Mouse (Mus musculus) layer of hippocampus, adult 8-10 months (tissue): ENCODE data around the gene Yeats2. TPM values are rescaled to one million over a fixed set of nuclear protein-coding genes. Genes with fewer than 3 reads are reported as not detected.

Experiments used
- DNase-seq, 2 experiments: peaks; one replicate each; pipeline ENCODE4 v3.0.0; 2022; ENCODE audit warnings: low spot score in 2 of 2
- total RNA-seq, 4 experiments: library from RNA; stranded (reverse); gene quantifications; 2 replicates each; pipeline ENCODE4 v1.2.4; 2022

The Yeats2 gene
- total RNA-seq, 4 experiments from 2014 or later = 32.7 to 58.6 (median 42.8) TPM

DNA sequence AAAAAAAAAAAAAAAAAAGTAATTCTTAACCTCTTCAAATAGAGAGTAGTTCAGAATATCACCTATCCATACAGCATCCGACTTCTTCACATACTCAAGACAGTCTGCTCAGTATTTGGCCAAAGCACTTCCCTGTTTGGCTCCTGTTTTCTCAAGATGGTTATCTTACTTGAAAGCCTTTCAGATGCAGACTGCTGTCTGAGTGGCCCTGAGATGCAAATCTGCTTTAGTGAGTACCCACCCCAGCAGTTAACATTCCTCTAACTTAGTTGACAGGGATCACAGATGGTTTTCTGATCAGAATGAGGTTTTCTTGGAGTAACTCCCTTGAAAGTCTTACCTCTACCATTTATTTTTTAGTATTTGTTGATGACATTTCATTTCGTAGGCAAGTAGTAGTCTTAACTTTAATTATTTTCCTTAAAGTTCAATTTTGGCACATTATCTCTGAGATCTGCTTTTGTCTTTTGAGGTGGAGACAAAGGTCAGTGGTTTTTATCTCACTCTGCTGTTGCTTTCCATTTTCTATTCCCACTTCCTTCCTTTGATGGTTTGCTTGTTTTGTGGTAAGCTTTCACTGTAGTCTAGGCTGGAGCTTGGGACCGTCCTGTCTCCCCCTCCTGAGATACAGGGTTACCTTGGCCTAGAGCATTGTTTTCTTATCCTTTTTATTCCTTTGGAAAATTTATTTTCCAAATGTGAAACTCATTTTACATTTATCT lies 50.5 kb downstream of the Yeats2 start:
- DNase-seq = no peak

GRCm38 (mm10) chr16:20192043-20192442 lies 51.2 kb downstream of the Yeats2 start:
- DNase-seq = no peak

GRCm38 (mm10) chr16:20195546-20195945 lies 54.7 kb downstream of the Yeats2 start:
- DNase-seq = no peak

- DNase-seq = no peak
Measured at GRCm38 (mm10) chr16:20196962-20197361, 56.1 kb downstream of the Yeats2 start.

DNA sequence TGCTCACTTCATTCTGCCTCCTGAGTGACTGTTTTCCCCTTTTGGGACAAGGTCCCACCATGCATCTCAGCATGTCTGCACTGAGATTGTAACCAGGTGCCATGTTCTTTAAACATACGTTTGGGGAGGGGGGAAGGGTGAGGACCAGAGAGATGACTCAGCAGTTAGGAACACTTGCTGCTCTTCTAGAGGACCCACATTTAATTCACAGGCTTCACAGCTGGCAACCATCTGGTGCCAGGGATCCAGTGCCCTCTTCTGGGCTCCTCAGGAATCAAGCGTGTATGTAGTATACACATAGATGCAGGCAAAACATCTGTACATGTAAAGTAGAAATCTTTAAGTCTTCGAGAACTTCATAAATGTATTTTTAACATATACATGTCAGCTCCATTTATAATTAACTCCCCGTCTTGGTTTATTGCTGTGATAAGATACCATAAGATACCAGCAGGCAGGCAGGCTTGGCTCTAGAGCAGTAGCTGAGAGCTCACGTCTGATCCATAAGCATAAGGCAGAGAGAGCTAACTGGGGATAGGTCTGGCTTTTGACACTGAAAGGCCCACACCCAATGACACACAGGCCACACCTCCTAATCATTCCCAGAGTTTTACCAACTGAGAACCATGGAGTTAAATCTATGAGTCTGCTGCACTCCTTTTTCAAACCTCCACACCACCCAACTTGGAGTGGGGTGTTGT lies 58.8 kb downstream of the Yeats2 start:
- DNase-seq = no peak

DNA sequence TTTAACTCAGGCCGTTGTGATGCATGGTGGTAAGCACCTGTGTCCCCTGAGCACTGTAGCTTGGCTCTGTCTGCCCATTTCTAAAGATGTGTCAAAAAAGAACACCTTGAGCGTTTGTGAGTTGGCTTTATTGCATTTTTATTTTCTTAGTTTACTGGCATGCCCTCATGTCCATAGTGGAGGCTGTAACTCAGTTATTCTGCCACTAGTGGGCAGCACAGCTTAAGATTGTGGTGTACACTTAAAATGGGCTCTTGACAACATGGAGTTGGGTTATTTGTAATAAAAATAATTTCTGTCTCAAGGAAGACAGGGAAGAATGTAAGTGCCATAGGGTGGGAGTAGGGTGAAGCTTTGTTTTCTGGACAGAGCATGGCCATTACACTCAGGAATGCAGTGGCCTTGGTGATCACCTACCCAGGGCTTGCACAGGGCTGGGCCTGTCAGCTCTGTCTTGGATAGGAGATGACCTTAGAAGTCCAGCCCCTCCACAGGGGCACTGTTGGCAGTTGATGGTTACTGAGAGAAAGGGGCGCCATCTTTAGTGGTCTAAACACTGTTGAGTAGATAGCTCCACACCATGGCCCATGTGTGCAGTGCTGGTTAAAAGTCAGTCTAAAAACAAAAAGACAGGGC lies 72.8 kb downstream of the Yeats2 start:
- DNase-seq = peak in 1 of 2 experiments; percentile 50

DNA sequence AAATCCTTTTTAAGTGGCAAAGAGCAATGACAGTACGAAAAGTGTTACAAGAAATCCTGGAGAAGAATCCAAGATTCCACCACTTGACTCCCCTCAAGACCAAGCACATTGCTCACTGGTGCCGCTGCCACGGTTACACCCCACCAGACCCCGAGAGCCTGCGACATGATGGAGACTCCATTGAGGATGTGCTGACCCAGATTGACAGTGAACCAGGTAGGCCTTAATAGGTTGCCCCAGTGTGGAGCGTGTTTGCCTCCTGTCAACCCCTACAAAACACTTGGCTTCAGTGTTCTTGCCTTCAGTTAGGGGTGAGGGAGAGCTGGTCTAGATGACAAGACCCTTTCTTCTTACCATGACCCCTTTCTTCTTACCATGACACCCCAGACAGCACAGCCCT lies 81.9 kb downstream of the Yeats2 start:
- no peak for DNase-seq

- no peak for DNase-seq
Measured at GRCm38 (mm10) chr16:20226676-20227075, 85.8 kb downstream of the Yeats2 start.

DNA sequence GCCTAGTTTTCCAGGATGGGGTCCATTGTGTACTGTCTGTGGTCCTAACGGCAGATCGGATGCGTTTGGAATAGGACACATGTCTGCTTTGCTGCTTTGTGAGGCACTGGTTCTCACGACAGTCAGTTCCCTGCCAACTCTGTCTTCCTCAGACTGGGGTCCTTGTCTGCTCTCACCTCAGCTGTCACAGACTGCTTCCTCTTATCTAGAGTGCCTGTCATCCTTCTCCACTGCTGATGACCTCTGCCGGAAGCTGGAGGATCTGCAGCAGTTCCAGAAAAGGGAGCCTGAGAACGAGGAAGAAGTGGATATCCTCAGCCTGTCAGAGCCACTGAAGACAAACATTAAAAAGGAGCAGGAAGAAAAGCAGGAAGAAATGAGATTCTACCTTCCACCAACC lies 86.6 kb downstream of the Yeats2 start:
- no peak for DNase-seq

DNA sequence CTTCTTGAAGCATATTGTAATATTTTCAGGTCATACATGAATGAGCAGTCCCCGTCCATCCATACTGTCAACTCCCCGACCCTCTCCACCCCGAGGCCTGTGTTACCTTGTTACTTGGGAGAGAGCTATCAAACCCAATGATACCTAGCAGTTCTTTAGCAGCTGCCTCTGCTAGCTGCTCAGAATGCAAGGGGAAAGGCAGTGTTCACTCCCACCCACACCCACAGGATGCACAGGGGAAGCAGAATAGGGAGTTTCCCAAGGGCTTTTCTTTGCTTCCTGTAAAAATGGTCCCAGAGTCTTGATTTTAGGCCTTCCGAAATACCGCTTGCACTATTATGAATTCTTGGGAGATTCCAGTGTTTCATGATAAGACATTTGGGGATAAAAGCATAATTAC lies 87.3 kb downstream of the Yeats2 start:
- DNase-seq = no peak

DNA sequence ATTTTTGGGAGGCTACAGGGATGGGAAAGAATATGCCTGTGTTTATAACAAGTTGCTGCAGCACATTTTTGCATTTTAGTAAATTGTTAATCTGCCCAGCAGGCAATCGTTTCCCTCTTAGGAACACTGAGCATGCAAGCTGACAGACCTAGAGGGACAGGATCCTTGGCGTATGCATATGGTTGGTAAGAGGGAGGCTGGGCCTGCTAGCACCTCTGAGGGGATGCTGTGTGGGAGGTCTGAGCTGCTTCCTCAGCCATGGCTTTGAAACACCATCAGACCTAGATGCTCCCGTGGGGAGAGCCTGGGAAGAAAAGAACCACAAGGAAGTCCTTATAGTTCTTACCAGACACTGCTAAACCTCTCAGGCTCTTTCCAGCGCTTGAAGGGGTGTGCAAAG lies 93.5 kb downstream of the Yeats2 start:
- DNase-seq = no peak

DNA sequence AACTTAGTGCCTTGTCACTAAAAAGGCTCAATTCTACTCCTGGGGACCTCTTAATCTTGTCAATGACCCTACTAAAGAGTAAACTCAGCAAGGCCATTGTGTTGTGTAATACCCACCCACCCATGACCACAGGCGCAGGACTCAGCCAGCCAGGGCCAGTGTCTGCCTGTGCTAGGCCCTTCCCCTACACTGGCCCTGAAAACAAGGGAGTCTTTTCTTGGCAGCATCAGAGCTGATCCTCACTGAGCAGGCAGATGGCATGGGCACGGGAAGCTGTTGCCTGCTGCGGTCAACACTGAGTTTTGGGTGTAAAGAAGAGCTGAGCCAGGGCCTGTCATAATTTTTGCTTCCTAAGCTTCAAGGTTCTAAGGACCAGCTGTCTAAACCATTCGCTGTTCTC lies 96.6 kb downstream of the Yeats2 start:
- DNase-seq = peak; percentile 54 to 65

DNA sequence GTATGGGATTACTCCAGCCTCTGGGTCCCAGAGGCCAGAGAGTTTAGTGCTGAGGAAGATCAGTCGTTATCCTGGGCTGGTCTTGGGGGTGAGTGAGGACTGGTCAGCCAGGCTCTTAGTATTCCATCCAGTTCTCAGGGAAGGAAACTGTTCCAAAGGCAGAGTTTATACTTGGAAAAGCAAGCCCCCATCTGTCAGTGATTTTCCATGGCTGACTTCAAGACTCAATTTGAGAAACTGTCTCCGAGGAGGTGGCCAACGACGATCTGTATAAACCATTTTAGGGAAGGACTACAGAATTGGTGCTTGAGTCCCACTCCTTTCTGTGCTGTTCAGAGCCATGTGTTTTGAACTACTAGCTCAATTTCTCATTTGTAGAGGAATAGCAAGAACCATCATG lies 97.8 kb downstream of the Yeats2 start:
- no peak for DNase-seq

DNA sequence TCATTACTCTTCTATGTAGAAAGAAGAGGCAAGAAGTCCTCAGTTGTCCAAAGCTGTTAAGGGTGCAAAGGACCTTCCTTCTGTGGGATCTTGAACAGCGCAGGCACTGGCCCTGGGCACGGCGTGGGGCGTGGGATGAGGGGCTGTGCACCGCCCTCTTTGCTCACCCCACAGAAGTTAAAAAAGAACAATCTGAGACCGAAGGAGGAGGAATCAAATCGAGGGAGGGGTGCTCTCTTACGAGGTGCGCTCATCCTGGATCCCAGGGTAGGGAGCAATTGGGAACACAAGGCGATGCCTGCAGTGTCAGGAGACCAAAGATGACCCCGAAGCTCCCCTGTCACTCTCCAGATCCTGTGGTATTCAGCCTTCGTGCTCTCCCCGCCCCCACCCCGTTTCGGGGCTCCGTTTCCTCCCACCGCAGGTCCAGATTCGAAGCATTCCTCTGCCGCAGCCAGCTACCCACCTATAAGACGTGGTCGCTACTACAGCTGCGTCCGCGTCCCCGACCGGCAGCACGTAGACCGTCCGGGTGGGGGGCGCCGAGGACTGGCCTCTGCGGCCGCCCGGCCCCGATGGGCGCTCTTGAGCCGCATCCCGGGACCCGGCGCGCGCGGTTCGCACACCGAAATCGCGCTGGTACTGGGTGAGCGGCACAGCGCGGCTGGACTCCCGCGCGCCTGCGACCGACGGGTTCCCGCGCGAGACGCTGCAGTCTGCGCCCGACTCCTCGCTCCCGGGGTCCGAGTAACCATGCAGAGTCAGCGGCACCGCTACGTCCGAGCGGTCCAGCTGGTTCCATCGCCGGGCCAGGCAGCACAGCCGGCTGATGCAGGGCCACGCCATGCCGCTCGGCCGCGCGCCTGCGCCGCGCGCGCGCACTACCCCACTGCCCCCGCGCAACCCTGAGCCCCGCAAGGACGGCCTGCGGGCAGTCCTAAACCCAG lies 99.9 kb downstream of the Yeats2 start, which contains the start of gene Map6d1:
Map6d1 (minus strand) TSS at position 891 of the 947 bp plus-strand sequence.
- DNase-seq = peak in 1 of 2 experiments; percentile 51

GRCm38 (mm10) chr16:20247103-20247502 lies 106.2 kb downstream of the Yeats2 start:
- DNase-seq = no peak

DNA sequence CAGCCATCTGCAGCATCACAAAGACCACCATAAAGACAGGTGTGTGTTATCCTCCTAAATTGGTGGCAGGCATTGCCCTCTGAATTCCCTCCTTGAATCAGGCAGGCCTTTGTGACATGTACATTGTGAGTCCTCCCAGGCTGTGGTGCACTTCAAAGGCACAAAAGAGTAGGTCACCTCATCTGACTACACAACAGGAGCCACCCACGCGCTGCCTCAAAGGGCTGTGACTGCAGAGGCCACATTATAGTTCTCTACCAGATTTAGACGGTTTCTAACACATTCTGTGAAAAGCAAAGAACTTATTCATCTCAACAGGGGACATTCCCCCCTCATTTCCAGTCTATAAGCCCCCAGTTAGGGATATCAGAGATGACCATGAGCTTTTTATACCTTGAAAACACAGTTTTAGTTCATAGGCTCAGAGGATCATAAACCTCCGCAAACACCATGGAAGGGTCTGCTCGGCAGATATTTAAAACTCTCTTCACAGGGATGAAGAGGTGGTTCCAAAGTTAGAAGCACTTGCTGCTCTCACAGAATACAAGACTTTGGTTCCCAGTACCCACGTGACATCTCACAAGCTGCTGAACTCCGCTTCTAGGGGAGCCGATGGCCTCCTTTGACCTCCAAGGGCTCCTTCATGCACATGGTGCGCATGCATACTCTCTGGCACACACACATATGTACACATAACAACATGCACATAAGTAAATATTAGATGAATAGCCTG lies 107.7 kb downstream of the Yeats2 start:
- DNase-seq = no peak

DNA sequence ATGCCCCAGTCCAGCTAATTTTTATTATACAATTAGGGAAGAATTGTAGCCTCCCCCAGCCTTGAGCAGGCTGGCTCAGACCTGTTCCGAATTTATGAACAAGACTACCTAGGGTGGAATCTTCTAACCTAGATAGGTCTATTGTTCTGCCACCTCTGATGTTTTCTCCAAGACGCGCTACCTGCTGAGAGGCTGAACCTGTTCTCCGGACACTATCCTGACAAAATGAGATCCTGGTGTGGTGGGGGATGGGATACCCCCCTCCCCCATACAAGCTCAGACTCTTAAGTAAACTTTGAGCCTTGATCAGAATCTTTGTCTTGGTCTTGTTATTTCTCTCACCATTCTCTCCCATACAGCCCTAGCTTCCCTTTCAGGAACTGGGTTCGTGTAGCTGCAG lies 117.1 kb downstream of the Yeats2 start:
- DNase-seq = no peak

GRCm38 (mm10) chr16:20265089-20265488 lies 124.2 kb downstream of the Yeats2 start:
- DNase-seq = no peak

DNA sequence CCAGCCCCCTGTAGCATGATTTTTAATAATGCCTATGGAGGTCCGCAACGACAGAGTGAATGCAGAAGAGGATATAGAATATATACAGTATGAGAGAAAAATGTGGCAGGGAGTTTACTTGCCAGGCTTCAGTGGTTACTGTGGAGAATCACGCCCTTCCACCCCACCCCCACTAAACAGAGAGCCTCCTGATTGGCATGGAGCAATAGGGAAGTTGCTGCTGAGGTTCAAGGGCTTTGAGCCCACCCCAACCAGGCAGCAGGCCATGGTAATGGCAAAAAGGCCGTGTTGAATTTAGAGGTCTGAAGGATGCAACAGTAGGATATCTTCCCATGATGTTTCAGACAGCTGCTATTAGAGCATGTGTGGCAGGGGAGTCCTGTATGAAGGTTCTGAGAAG lies 130.5 kb downstream of the Yeats2 start:
- no peak for DNase-seq

- DNase-seq = no peak
Measured at GRCm38 (mm10) chr16:20272994-20273393, 132.1 kb downstream of the Yeats2 start.

DNA sequence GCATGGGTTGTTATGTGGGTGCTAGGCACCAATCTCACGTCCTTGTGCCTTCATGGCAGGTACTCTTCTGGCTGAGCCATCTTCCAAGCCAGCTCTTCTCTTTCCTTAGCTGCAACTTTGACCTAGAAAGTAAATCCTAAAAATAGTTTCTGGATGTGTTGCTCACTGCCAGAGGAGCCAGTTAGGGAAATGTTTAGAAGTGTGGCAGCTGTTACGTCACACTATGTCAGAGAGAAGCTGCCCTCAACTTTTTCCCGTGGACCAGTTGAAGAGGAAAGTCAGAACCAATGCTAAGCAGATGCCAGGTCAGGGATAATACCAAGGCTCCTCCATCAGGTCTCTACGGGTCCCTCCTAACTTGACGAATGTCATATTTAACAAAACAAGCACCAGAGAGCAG lies 138.5 kb downstream of the Yeats2 start:
- no peak for DNase-seq
